Mouse (Mus musculus) midbrain, embryonic 12.5 days (tissue): ENCODE measurements at regions not wholly inside any gene's neighbourhood (a gene's known extent, or its start where the extent isn't known, plus 50 kb on each side); places are given as distances from the start of the nearest gene placed in this dataset.

ENCODE experiments used
- ATAC-seq: fragments of 200-750 bp; cut with Nextera tagmentation; 2 replicates; pipeline ENCODE4 v1.8.0; 2017; ENCODE audit warnings: low read depth, moderate TSS enrichment, moderate library complexity; ENCODE audit not compliant: low FRiP score
- H3K27ac ChIP-seq: fragments of 300-500 bp; sonication (generic); replicated peaks from 2 replicates; pipeline ENCODE4 v1.5.1; 2016; ENCODE audit warnings: mild to moderate bottlenecking
- H3K27me3 ChIP-seq: fragments of 300-500 bp; sonication (generic); 2 replicates; pipeline ENCODE4 v1.6.1; 2016; ENCODE audit warnings: mild to moderate bottlenecking
- H3K36me3 ChIP-seq: fragments of 300-500 bp; sonication (generic); 2 replicates; pipeline ENCODE4 v1.6.1; 2016
- H3K4me1 ChIP-seq: fragments of 300-500 bp; sonication (generic); 2 replicates; pipeline ENCODE4 v1.6.1; 2016
- H3K4me2 ChIP-seq: fragments of 300-500 bp; sonication (generic); replicated peaks from 2 replicates; pipeline ENCODE4 v1.6.1; 2016; ENCODE audit warnings: mild to moderate bottlenecking, moderate library complexity
- H3K4me3 ChIP-seq: fragments of 300-500 bp; sonication (generic); 2 replicates; pipeline ENCODE4 v1.5.1; 2016; ENCODE audit warnings: mild to moderate bottlenecking
- H3K9ac ChIP-seq: fragments of 300-500 bp; sonication (generic); replicated peaks from 2 replicates; pipeline ENCODE4 v1.6.1; 2016; ENCODE audit warnings: mild to moderate bottlenecking, moderate library complexity
- H3K9me3 ChIP-seq: fragments of 300-500 bp; sonication (generic); 2 replicates; pipeline ENCODE4 v1.6.1; 2016; ENCODE audit warnings: mild to moderate bottlenecking
- WGBS: fragments of 180-500 bp; shearing (Covaris S2); methylation state at CpG from one replicate; pipeline ENCODE4 v1.1.7; 2016; 5-methylcytosine and 5-hydroxymethylcytosine counted together

- H3K27ac ChIP-seq: no peak overlapping the region
- no peak overlapping the region for H3K4me2 ChIP-seq
- no peak overlapping the region for H3K9ac ChIP-seq
- no peak overlapping the region for H3K4me3 ChIP-seq
- no peaks in the 10 kb centered on the region; the same call in 1 of the 2 replicates for H3K4me1 ChIP-seq
- no peaks in the 10 kb centered on the region for H3K9me3 ChIP-seq
- no peak for ATAC-seq
- H3K27me3 ChIP-seq: no peaks in the 10 kb centered on the region
- no peaks in the 10 kb centered on the region for H3K36me3 ChIP-seq
- WGBS: 87% methylated on average over 6 of the region's 6 CpGs
Observed at GRCm38 (mm10) chr8:10835054-10835453, 173.2 kb downstream of the Irs2 start.

- Histone ChIP-seq H3K4me1 (no peaks in the 10 kb centered on the region; the same call in 1 of the 2 replicates), H3K36me3 (no peaks in the 10 kb centered on the region), H3K9ac (no peak overlapping the region), H3K27me3 (no peaks in the 10 kb centered on the region), H3K27ac (no peak overlapping the region), H3K4me2 (no peak overlapping the region), H3K4me3 (no peak overlapping the region), H3K9me3 (no peaks in the 10 kb centered on the region)
- WGBS: 78% methylated on average over 7 of the region's 7 CpGs
- ATAC-seq: no peak
Observed at GRCm38 (mm10) chr8:10831864-10832263, 176.4 kb downstream of the Irs2 start.

GRCm38 (mm10) chr8:10831277-10831676, 177.0 kb downstream of the Irs2 start:
- no peaks in the 10 kb centered on the region for H3K27me3 ChIP-seq
- H3K4me2 ChIP-seq: no peak overlapping the region
- H3K36me3 ChIP-seq: no peaks in the 10 kb centered on the region
- WGBS: 82% methylated on average over 6 of the region's 6 CpGs
- no peak for ATAC-seq
- H3K4me1 ChIP-seq: no peaks in the 10 kb centered on the region; the same call in 1 of the 2 replicates
- H3K9ac ChIP-seq: no peak overlapping the region
- no peaks in the 10 kb centered on the region for H3K9me3 ChIP-seq
- H3K4me3 ChIP-seq: no peak overlapping the region
- H3K27ac ChIP-seq: no peak overlapping the region

GRCm38 (mm10) chr8:10830835-10831234, 177.4 kb downstream of the Irs2 start:
- no peaks in the 10 kb centered on the region for H3K27me3 ChIP-seq
- H3K36me3 ChIP-seq: no peaks in the 10 kb centered on the region
- ATAC-seq: no peak
- H3K4me3 ChIP-seq: no peak overlapping the region
- H3K4me1 ChIP-seq: no peaks in the 10 kb centered on the region; the same call in 1 of the 2 replicates
- WGBS: 96% methylated on average over 10 of the region's 10 CpGs
- no peak overlapping the region for H3K27ac ChIP-seq
- no peak overlapping the region for H3K4me2 ChIP-seq
- no peaks in the 10 kb centered on the region for H3K9me3 ChIP-seq
- no peak overlapping the region for H3K9ac ChIP-seq

GRCm38 (mm10) chr8:10828580-10828979, 179.7 kb downstream of the Irs2 start:
- ATAC-seq: no peak
- 50% methylated on average over 9 of the region's 9 CpGs for WGBS
- no peaks in the 10 kb centered on the region for H3K9me3 ChIP-seq
- H3K36me3 ChIP-seq: no peaks in the 10 kb centered on the region
- no peak overlapping the region for H3K27ac ChIP-seq
- no peak overlapping the region for H3K4me2 ChIP-seq
- H3K27me3 ChIP-seq: no peaks in the 10 kb centered on the region
- no peak overlapping the region for H3K9ac ChIP-seq
- H3K4me3 ChIP-seq: no peak overlapping the region
- no peaks in the 10 kb centered on the region; the same call in 1 of the 2 replicates for H3K4me1 ChIP-seq

GRCm38 (mm10) chr8:10827560-10827959, 180.7 kb downstream of the Irs2 start:
- Histone ChIP-seq H3K36me3 (no peaks in the 10 kb centered on the region), H3K9me3 (no peaks in the 10 kb centered on the region), H3K27me3 (peaks cover 7% of the 10 kb centered on the region; the same call in 1 of the 2 replicates), H3K4me2 (no peak overlapping the region), H3K27ac (no peak overlapping the region), H3K4me1 (no peaks in the 10 kb centered on the region; the same call in 1 of the 2 replicates), H3K4me3 (no peak overlapping the region), H3K9ac (no peak overlapping the region)
- 93% methylated on average over 6 of the region's 6 CpGs for WGBS
- no peak for ATAC-seq

GRCm38 (mm10) chr8:10825981-10826380, 182.3 kb downstream of the Irs2 start:
- Histone ChIP-seq H3K27ac (no peak overlapping the region), H3K4me3 (no peak overlapping the region), H3K9ac (no peak overlapping the region), H3K4me2 (no peak overlapping the region), H3K4me1 (no peaks in the 10 kb centered on the region; the same call in 1 of the 2 replicates), H3K27me3 (peaks cover 7% of the 10 kb centered on the region; the same call in 1 of the 2 replicates), H3K36me3 (no peaks in the 10 kb centered on the region), H3K9me3 (no peaks in the 10 kb centered on the region)
- no peak for ATAC-seq
- 70% methylated on average over 4 of the region's 4 CpGs for WGBS

- Histone ChIP-seq H3K4me3 (no peak overlapping the region), H3K27me3 (peaks cover 7% of the 10 kb centered on the region; the same call in 1 of the 2 replicates), H3K4me1 (no peaks in the 10 kb centered on the region; the same call in 1 of the 2 replicates), H3K36me3 (no peaks in the 10 kb centered on the region), H3K27ac (no peak overlapping the region), H3K9me3 (no peaks in the 10 kb centered on the region), H3K4me2 (no peak overlapping the region), H3K9ac (no peak overlapping the region)
- WGBS: 84% methylated on average over 10 of the region's 10 CpGs
- no peak for ATAC-seq
Observed at GRCm38 (mm10) chr8:10825192-10825926, 182.9 kb downstream of the Irs2 start.

- H3K27me3 ChIP-seq: peaks cover 7% of the 10 kb centered on the region; the same call in 1 of the 2 replicates
- H3K9ac ChIP-seq: no peak overlapping the region
- no peak overlapping the region for H3K4me3 ChIP-seq
- no peaks in the 10 kb centered on the region for H3K4me1 ChIP-seq
- WGBS: 86% methylated on average over 2 of the region's 2 CpGs
- ATAC-seq: no peak
- no peak overlapping the region for H3K4me2 ChIP-seq
- no peak overlapping the region for H3K27ac ChIP-seq
- no peaks in the 10 kb centered on the region for H3K9me3 ChIP-seq
- no peaks in the 10 kb centered on the region for H3K36me3 ChIP-seq
Observed at GRCm38 (mm10) chr8:10821901-10822300, 186.4 kb downstream of the Irs2 start.

GRCm38 (mm10) chr8:10814499-10814898, 193.8 kb downstream of the Irs2 start:
- Histone ChIP-seq H3K4me1 (peaks cover 5% of the 10 kb centered on the region), H3K4me2 (no peak overlapping the region), H3K9ac (no peak overlapping the region), H3K36me3 (no peaks in the 10 kb centered on the region), H3K27me3 (no peaks in the 10 kb centered on the region), H3K27ac (no peak overlapping the region), H3K9me3 (no peaks in the 10 kb centered on the region), H3K4me3 (no peak overlapping the region)
- WGBS: 91% methylated on average over 7 of the region's 7 CpGs
- no peak for ATAC-seq

- Histone ChIP-seq H3K27me3 (peaks cover 2% of the 10 kb centered on the region; the same call in 1 of the 2 replicates), H3K36me3 (no peaks in the 10 kb centered on the region), H3K4me1 (peaks cover 5% of the 10 kb centered on the region), H3K4me3 (no peak overlapping the region), H3K9me3 (no peaks in the 10 kb centered on the region), H3K9ac (no peak overlapping the region), H3K27ac (no peak overlapping the region), H3K4me2 (no peak overlapping the region)
- ATAC-seq: no peak
- 73% methylated on average over 10 of the region's 10 CpGs for WGBS
Observed at GRCm38 (mm10) chr8:10812060-10812670, 196.1 kb downstream of the Irs2 start.

- no peak overlapping the region for H3K9ac ChIP-seq
- no peaks in the 10 kb centered on the region for H3K36me3 ChIP-seq
- ATAC-seq: no peak
- WGBS: 93% methylated on average over 5 of the region's 5 CpGs
- no peaks in the 10 kb centered on the region for H3K9me3 ChIP-seq
- H3K27me3 ChIP-seq: peaks cover 7% of the 10 kb centered on the region; the same call in 1 of the 2 replicates
- peaks cover 24% of the 10 kb centered on the region for H3K4me1 ChIP-seq
- no peak overlapping the region for H3K4me3 ChIP-seq
- no peak overlapping the region for H3K4me2 ChIP-seq
- no peak overlapping the region for H3K27ac ChIP-seq
Observed at GRCm38 (mm10) chr8:10807040-10807439, 201.2 kb downstream of the Irs2 start.
